Mouse (Mus musculus) C2C12 (cell line): ENCODE data around the gene Ifi27.

ENCODE experiments used
- CTCF ChIP-seq: IDR thresholded peaks from one replicate; pipeline ENCODE4 v1.5.1; 2011; ENCODE audit not compliant: control insufficient read depth, insufficient read depth, insufficient read length
- MAX ChIP-seq: IDR thresholded peaks from one replicate; pipeline ENCODE4 v1.6.1; 2011; ENCODE audit warnings: mild to moderate bottlenecking, control low read depth
- MYOD1 ChIP-seq: IDR thresholded peaks from one replicate; pipeline ENCODE4 v1.6.1; 2011; ENCODE audit warnings: low read depth; ENCODE audit not compliant: control insufficient read depth, insufficient read length
- USF1 ChIP-seq: IDR thresholded peaks from one replicate; pipeline ENCODE4 v1.6.1; 2011; ENCODE audit warnings: low read depth, mild to moderate bottlenecking, control low read depth, moderate library complexity

DNA sequence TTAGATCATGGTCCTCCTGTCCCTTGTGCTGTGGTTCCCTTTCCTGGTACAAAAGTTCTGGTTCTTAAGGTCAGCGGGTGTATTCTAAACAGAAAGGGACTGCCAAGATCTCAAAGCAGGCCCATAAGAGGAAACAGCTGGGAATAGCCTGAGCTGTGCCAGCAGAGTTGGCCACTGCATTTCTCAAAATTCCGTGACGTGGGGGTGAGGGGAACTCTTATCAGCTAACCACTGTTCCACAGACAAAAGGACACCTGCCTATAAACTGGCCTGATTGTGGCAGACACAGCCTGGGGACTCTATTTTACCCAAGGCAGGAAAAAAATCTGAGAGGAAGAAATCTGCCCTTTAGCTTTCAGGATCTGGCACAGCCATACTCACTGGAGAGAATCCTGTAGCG is 53.3 kb downstream of the Ifi27 start:
- TF ChIP-seq CTCF: no peak
- no peak for TF ChIP-seq MYOD1
- TF ChIP-seq MAX: no peak
- TF ChIP-seq USF1: no peak
